Mouse (Mus musculus) heart, postnatal 25 days (tissue): Measurements from ENCODE around the gene Plcl2. TPM values are rescaled to one million over a fixed set of nuclear protein-coding genes. Genes with fewer than 3 reads are reported as not detected.
A peak's percentile ranks its signal among the peaks of the same experiment; 100 is the strongest.

Source experiments
- DNase-seq: peaks from one replicate; pipeline ENCODE4 v3.0.0; 2022; ENCODE audit warnings: low spot score
- intact Hi-C: fragments of 180-260 bp; cut with DNase I; formaldehyde crosslinking; loops from one replicate; pipeline ENCODE4 v1.15.1; 2025
- total RNA-seq, 2 experiments: library from RNA; stranded (reverse); gene quantifications; 2 replicates each; pipeline ENCODE4 v1.2.3; 2021

The Plcl2 gene
- total RNA-seq, 2 experiments from 2014 or later: 8.3 to 9.5 TPM

DNA sequence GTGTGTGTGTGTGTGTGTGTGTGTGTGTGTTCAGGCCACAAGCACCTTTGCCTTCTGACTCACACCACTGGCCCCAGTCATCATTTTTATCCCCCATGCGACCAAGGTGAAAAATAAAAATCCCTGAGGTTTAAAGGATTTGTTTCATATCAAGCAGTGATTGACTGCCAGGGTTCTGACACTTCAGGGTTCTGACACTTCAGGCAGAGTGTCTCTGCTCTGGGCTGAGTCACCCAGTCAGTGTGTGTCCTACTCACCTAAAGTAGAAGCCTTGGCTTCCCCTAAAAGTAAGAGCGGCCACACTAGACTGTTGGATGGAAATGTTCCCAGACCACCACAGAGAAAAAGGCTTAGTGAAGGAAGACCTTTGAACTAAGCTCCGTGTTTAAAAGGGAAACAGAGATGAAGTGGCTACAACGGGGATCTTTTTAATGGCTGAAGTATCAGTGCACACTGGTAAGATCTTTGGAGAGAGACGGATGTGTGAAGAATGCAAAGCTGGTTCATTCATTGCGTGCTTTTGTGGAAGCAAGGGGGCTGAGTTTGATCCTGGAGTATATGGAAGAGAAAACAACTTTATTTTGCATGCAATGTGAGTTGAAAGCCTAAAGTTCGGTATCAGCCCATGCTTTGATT, 11.0 kb upstream of the Plcl2 start:
- intact Hi-C loops: no loop called here
- DNase-seq: no peak

DNA sequence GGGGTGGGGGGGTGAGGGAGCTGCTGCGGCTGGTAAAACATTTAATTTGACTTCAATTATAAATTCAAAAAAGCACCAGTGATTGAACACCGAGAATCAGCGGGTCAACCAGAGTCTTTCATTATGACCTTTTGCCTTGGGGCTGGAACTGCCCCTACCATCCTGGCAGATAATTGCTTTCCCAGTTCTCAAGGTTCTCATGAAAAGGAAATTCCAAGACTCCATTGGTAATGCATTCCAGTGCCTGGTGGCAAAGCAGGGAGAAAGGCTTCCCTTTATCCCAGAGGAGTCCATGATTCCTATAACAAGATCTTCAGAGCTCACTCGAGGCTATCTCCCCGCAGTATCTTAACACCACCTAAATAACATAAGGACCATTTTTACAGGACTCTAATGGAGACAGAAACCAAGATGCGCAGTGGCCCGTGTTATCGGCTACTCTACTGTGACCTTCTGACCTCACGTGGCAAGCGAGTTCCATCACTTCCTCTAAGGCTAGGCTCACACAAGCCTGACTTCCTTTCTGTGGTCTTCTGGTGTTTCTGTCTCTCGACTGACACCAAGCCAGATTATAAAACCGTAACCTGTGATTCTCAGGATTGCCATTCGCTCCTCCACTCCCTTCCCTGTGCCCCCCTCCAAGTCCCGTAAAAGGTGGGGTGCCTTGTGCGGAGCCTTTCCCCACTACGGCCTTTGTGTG, 10.0 kb upstream of the Plcl2 start:
- no peak for DNase-seq
- intact Hi-C loops: no loop called here

DNA sequence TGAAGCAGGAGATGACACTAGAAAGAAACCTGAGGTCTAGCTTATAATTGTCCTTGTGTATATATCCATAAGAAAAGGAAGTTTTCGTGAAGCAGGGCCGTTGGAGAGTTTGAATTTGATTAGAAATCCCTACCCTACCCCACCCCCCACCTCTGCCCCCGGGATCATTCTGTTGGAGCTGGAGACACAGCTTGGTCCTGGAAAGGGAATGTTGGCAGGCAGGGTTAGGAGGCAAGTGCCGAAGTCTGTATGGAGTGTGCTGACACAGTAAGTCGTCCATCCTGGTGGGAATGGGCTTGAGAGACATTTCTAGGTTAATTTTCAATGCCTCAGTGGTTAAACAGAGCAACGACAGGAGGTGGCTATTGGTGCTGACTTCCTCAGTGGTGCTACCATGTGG, 8.4 kb upstream of the Plcl2 start:
- intact Hi-C loops: no loop called here

DNA sequence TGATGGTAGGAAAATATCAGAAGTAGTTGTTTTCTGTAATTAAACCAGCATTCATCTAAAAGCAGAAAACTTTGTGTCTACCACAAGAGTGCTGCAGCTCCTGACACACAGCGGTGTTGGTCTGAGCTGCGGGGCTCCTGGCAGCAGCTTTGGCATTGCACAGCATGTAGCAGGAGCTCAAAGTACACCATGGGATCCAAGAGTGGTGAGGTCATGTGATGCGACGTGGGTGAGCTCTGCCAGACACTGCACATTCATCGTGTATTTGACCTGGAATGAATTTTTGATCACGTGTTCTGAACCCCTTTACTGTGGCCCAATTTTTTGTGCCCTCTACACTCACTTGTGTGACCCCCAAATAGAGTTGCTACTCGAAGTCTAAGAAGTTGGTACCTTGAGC, 6.1 kb upstream of the Plcl2 start:
- DNase-seq: no peak
- intact Hi-C loops: no loop called here

More for the DNA sequence above, 8.4 kb upstream of the Plcl2 start:
- no peak for DNase-seq

DNA sequence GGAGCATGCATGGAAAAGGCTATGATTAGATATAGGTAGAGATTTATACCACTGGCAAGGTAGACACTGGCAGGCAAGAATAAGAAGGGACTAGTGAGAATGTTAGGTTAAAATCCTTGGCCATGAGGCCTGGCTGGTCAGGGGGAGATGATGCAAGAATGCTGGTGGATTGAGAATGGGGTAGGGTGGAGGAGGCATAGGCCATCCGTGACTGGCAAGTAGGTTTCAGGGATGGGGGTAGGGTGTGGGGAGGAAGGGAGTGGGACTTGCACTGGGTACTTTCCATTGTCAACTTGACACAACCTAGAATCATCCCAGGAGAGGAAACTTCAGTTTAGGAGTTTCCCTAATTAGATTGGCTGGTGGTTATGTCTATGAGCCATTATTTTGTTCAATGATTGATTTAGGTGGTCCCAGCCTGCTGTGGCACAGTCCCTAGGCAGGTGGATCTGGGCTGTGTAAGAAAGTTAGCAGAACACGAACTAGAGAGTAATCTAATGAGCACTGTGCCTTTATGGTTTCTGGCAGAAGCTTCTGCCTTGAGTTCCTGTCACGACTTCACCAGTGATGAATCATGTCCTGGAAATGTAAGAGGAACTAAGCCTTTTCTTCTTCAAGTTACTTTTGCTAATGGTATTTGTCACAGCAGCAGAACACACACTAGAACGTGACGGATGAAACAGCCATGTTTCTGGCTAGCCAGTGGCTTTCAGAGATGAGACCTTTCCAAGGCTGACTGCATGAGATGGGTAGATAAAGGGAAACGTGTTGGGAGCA, 4.9 kb upstream of the Plcl2 start:
- intact Hi-C loops: no loop called here
- DNase-seq: no peak

DNA sequence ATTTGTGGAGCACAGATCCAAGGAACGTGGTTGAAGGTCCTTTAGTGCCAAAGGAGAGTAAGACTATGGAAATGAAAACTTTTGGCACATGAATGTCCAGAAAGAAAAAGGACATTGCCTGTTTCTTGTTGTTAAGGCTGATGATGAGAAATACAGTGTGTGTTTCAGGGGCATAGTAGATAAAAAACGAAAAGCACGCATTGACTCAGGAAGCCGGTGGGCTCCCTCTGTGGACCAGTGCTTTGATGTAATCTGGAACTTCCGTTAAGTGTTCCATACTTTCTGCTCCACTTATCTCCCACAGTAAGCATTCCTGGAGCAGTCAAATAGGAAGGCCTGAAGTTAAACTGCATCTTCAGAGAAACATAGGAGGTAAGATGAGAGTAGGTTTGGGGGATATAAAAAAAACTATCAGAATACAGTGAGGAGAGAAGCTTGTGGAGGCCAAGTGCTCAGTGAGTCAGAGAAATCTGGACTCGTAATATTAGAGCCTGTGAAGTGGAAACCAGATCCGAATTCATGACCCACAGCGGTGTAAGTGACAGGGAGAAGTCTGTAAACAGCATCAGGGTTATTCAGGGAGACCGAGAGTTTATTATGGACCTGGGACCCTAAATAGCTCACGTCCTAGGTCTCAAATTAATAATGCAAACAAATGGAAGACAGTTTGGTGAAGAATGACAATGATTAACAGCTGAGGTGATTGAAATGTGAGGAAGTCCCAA, 3.1 kb upstream of the Plcl2 start:
- no peak for DNase-seq
- intact Hi-C loops: loop anchor here (2.0 to 5.0 kb wide), 4 partner anchors 84 to 291 kb away; partner anchors contain the start of gene Dazl

DNA sequence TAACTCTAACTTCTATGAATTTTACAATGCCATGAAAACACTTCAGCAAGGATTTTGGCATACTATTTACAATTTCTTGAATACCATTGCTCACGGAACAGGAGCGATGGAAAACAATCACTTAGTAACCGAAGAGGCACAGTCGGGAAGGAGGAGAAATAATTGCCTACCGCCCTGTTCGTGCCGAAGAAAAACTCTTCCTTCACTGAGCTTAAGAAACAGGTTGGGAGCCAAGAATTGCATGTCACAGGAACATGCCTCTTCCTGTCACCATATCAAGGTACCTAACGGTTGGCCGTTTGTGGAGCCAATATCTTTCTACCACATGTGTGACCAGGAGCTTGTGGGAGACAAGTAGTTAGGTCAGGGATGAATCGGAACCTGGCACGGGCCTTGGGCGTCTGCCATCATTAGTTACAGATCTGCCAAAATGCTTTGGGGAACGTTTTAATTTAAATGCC, 2.3 kb upstream of the Plcl2 start:
- no peak for DNase-seq
- intact Hi-C loops: loop anchor here (2.0 to 5.0 kb wide), 4 partner anchors 85 to 290 kb away; partner anchors contain the start of gene Dazl

DNA sequence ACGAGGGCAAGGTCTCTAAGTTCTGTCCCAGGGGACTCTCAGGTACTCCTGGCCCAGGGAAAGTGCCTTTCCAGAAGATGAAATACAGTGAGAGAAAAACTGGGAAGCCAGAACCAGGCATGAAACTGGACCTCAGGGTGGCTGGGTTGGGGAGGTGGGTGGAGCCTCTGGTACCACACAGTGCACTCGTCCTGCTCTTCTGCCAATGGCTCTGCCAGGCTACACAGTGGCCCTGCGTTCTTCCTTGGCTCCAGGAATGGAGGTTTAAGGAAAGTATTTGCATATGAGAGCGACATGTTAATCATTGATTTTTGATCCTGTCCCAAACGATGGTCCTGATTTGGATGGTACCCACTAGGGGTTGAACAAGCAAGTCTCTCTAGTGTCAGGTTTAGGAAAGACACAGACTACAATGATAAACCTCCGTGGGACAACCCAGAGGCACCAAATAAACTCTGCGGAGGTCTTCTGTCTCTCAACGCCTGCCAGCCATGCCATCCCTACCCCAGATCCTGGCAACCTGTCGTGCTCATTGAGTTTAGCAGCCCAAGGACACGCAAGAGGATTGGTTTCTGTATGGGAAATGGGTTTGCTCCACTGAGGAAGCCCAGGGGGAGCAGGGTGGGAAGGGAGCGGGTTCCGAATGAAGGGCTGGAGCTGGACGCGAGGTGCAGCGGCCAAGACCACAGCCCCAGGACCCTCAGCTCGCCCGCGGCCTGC, 988 bp upstream of the Plcl2 start:
- no peak for DNase-seq
- intact Hi-C loops: loop anchor here (2.0 to 5.0 kb wide), 4 partner anchors 39 to 289 kb away; partner anchors contain the start of gene Dazl

DNA sequence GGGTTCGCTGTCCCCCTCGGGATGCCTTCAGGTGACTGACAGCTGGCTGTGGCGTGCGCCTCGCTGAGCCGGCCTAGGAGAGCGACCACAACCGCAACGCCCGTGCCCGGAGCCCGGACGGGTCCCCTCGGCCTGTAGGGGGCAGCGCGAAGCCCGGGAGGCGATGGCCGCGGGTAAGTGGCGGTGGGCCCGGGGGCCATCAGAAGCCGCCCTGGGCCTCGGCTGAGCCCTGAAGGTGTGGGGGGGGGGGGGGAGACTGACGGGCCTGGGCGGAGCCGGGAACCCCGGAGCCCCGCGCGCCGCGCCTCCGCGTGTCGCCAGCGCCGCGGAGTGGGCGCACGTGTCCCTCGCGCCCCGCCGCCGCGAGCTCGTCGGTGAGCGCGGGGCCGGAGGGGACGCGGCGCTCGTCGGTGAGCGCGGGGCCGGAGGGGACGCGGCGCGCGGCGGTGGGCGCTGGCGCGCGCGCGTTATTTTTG, 390 bp upstream of the Plcl2 start:
- intact Hi-C loops: loop anchor here (2.0 to 5.0 kb wide), 4 partner anchors 40 to 288 kb away; partner anchors contain the start of gene Dazl
- DNase-seq: peak; percentile 42

DNA sequence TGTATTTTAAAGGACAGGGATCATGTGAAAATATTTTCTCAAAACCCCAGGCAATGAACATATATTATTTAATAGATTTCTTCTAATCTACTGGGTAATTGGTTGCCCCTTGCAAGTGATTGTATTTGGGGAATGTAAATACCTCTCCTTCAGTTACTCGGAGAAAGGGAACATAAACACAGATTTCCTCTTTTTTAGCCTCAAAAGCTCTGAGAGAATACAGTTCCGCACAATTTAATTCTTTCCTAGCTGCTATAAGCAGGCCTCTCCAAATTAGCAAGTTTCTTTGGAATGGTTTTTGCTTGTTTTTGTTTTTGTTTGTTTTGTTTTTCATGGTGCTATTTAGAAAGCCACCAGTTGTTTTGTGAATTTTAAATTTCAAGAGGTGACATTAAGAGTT, 1.1 kb downstream of the Plcl2 start:
- intact Hi-C loops: no loop called here
- no peak for DNase-seq

DNA sequence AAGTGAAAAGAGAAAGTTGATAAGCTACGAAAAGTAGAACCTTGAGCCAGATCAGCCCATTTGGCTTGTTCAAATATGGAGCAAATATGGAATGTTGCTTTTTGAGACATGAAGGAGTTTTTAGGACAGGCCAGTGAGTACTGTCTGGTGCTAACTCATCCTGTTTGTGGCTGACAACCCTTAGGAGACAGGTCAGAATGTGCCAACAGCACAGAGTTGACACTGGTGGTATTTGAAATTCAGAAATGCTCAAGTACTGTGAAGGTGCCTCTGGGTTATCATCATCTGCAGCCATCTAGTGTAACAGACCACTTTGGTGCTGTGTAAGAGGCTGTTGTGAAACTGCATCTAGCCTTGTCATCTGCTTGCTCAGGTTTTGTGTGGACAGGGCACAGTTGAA, 1.5 kb downstream of the Plcl2 start:
- intact Hi-C loops: no loop called here

DNA sequence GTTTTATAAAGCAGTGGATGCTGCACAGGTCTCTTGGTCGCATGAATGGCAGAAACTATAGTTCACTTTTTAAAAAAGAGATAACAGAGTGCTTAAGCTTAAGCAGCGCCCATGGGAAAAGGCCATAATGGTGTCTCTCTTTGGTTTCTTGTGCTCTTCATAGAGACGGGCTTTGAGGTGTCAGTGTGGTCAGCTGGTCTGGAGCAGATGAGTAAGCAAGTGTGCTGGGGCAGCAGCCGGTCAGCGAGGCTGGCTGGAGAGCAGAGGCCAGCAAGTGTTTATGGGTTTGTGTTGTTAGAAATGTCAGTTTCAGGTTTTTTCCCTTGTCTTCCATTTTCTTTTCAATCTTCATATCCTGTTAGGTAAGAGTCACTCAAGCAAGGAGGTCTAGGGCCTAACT, 3.0 kb downstream of the Plcl2 start:
- intact Hi-C loops: no loop called here
- DNase-seq: no peak

More for the DNA sequence above, 1.5 kb downstream of the Plcl2 start:
- DNase-seq: no peak

DNA sequence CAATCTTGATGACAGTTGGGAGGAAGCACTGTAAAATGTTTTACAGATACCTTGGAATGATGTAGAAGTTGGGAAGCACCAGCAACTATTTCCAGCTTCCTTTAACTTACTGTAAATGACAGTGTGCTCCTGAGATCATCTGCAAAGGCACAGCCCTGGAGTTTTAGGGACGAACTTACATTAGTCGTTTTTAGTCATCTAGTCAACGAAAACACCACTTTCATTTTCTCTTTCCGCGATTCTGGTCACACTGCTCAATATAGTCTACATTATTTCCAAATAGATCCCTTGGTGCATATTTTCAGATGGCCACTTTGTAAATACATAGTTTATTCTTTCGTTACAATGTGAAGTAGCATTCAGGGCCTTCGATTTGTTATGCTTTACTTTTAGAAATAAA, 3.6 kb downstream of the Plcl2 start:
- intact Hi-C loops: no loop called here
- DNase-seq: no peak

DNA sequence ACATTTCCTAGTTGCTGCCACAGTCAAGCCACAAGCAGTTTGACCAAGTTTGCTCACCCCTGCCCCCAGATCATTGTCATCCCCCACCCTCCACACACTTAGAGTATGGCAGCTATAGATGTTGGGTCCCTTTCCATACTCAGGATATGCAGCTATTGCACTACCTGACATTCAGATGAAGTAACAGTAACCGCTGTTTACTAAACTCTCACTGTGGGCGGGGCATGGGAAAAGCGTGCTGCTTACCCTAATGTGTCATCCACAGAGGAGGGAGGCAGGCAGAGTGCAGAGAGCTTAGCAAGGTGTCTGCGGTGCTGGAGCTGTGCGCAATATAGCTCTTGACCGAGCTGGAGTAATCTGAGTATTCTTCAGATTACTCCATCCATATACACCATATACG, 4.2 kb downstream of the Plcl2 start:
- intact Hi-C loops: no loop called here
- no peak for DNase-seq

DNA sequence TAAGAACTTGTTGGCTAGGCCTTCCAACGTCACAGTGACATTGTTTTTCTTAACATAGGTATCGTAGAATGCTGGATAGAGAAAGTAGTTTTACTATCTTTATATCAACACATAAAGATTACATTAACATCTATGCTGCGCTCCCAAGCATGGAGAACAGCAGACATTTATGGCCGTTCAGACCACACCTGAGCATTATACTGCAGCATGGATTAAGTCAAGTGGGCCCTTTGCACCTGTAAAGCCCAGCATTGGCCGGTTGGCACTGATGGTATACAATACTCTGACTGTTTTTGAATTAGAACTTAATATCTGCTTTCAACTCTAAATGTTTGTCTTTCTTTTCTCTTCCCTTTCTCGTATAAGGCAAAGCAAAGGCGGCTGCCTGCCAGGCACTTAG, 4.8 kb downstream of the Plcl2 start:
- intact Hi-C loops: no loop called here
- DNase-seq: no peak

DNA sequence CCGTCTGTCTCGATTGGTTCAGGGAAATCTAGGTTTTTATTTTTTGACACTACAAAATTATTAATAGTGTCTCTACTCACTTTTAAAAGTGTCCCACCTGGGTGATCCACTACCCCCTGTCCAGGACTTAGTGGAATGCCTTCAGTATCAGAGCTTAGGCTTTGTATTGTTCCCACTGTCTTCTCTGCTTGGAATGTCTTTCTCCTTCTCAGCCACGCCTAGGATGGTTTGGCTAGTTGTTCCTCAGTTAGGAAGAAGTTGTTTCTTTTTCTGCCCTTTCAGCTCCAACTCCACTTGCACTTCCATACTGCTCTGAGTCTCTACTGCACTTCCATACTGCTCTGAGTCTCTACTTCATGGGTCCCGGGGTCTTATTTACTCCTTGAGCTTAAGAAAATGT, 6.7 kb downstream of the Plcl2 start:
- no peak for DNase-seq
- intact Hi-C loops: no loop called here

DNA sequence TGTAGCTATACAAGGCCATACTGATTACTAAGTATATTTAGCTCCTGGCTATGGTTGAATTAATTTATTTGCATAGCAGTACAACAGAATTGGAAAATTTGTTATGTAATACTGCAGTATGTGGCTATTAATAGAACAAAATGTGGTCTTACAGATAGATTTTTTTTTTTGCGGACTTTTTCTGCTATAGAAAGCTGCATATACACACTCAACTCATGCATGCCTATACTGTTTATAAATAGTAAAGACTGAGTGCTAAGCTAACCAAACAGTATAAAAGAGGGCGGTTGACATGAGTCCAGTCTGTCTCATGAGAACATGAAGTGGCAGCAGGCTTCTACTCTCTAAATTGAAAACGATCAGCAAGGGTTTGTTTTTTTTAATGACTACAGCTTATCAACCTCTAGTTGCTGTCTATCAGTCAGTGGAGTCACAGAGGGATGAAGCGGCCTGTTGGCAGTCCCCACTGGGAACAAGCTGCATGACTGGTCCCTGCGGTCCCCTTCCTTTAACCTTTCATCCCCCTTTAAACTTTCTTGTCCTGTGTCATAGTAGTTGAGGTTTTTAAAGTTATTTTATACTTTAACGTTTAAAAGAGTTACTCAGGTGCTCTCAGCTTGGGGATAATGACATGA, 8.7 kb downstream of the Plcl2 start:
- no peak for DNase-seq
- intact Hi-C loops: no loop called here

DNA sequence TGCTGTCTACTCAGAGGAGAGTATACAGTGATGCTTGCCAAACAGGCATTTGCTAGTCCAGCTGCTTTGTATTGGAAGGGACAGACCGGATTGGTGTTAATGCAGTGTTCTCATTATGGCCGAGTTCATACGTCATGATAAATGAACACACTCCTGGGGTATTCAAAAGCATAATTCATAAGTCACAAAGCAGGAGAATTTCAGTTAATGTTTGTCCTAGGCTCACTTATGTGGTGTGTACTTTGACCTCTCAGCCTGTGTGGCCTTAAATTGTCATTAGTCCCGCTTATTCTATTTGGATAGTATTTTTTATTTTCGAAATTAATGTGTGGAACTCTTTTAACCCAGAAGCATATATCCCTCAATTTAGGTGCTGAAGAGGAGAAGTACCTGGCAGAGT, 10.4 kb downstream of the Plcl2 start:
- no peak for DNase-seq
- intact Hi-C loops: no loop called here
